Mouse (Mus musculus) lung, adult 10 weeks (tissue): ENCODE results near the gene Ubap1. TPM values are rescaled to one million over a fixed set of nuclear protein-coding genes. Genes with fewer than 3 reads are reported as not detected.

Source experiments
- polyA plus RNA-seq: library from polyadenylated mRNA; stranded (reverse); fragments of 350-450 nt; fragmentation: Illumina TruSeq; extraction: RNeasy Lipid Tissue Mini Kit (QIAGEN cat#74804); gene quantifications from one replicate; pipeline ENCODE4 v1.2.3, GENCODE M21; 2014; ENCODE audit warnings: low read depth, low replicate concordance; ENCODE audit not compliant: insufficient read depth

Ubap1 gene
- polyA plus RNA-seq, result 29.5 TPM

GRCm38 (mm10) chr4:41348584-41349198 is at the start of gene Ubap1:
Gene Ubap1, plus strand, starts transcription at chr4:41348996.

GRCm38 (mm10) chr4:41314141-41315129 is 34.4 kb upstream of the Ubap1 start, which contains the start of gene Dcaf12:
Gene Dcaf12, minus strand, starts transcription at chr4:41314889.

Other genes starting within 250 kb of the Ubap1 start
- gene Nol6, start 224.5 kb upstream of the Ubap1 start, polyA plus RNA-seq, result 7.4 TPM
- gene Ube2r2, start 213.3 kb upstream of the Ubap1 start, polyA plus RNA-seq, result 77.9 TPM
- 8.2 TPM for gene Ubap2, start 73.9 kb upstream of the Ubap1 start, polyA plus RNA-seq
- 22.7 TPM for gene Dcaf12, start 34.1 kb upstream of the Ubap1 start, polyA plus RNA-seq
- gene Kif24, start 115.9 kb downstream of the Ubap1 start, polyA plus RNA-seq, result 0.29 TPM
- 18.8 TPM for gene Nudt2, start 116.2 kb downstream of the Ubap1 start, polyA plus RNA-seq
- 4.4 TPM for gene AI464131, start 154.1 kb downstream of the Ubap1 start, polyA plus RNA-seq
- gene 1110017D15Rik, start 168.3 kb downstream of the Ubap1 start, polyA plus RNA-seq, result 53.2 TPM
- gene Fam219a, start 220.5 kb downstream of the Ubap1 start, polyA plus RNA-seq, result 17.5 TPM
- 8.7 TPM for gene Dnaic1, start 220.8 kb downstream of the Ubap1 start, polyA plus RNA-seq